Mouse (Mus musculus) skeletal muscle tissue, postnatal 0 days (tissue): ENCODE data around the gene Asf1a. TPM values are rescaled to one million over a fixed set of nuclear protein-coding genes. Genes with fewer than 3 reads are reported as not detected.

Experiments
- polyA plus RNA-seq: library from polyadenylated mRNA; unstranded; fragments of >200 nt; fragmentation: Nextera tagmentation; extraction: Ambion mirVana; gene quantifications from 2 replicates; pipeline ENCODE4 v1.2.1, GENCODE M21; 2015

Gene Asf1a
- 48.9 and 52.4 TPM in 2 replicates for polyA plus RNA-seq

GRCm38 (mm10) chr10:53596677-53597120 lies at the start of gene Asf1a:
Gene Asf1a (plus strand): TSS chr10:53596757.

GRCm38 (mm10) chr10:53630339-53630738 lies 33.8 kb downstream of the Asf1a start, which contains the start of gene Mcm9:
Gene Mcm9 (minus strand): TSS chr10:53630439.

Other genes starting within 250 kb of the Asf1a start
- gene Cep85l, start 216.8 kb upstream of the Asf1a start, polyA plus RNA-seq, result 7.9 and 8.6 TPM in 2 replicates
- gene Mcm9, start 33.7 kb downstream of the Asf1a start, polyA plus RNA-seq, result 3.8 and 5.0 TPM in 2 replicates
- gene Fam184a, start 154.4 kb downstream of the Asf1a start, polyA plus RNA-seq, result 0.65 and 1.1 TPM in 2 replicates